ENCODE assay signal across 8 mouse cellular contexts in the genomic region with DNA sequence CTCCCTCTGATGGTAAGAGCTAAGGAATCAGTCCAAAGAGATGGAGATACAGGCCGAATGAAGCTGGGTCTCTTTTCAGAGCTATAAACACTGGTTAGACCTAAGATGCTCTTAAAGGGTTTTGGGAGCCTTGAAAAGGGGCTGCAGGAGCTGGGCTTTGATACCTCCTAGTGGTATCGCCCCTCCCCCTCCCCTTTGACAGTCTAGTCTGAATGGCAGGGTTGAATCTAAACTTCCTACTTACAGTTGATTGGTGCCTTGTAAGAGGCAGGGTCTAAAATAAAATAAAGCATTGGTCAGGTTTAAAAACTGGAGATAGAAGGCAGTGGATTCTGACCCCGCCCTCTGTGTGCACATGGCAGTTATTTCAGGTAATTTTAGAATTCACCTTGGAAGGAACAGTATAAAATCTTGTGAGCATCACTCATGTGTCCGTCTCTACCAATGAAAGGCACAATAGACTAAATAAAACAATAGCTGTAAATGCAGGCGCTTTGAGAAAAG. TPM values are rescaled to one million over a fixed set of nuclear protein-coding genes. Genes with fewer than 3 reads are reported as not detected.
DNase-seq lines count a peak whose midpoint lies in the region; ATAC-seq and TF ChIP-seq lines count a peak whose summit lies in the region.

No protein-coding gene starts in this region.

- peak; percentile 67 for ATAC-seq in hindbrain, embryonic 16.5 days
- peak; percentile 47 for ATAC-seq in liver, embryonic 15.5 days (ENCODE audit: insufficient read depth)

- peak overlapping the region; percentile 94; the same call in 1 of the 2 replicates for H3K27ac ChIP-seq in left cerebral cortex, adult 2 months
- peak overlapping the region; percentile 59; the same call in 1 of the 2 replicates for H3K27ac ChIP-seq in hindbrain, embryonic 16.5 days (ENCODE audit: low read depth, low read length)
- H3K27ac ChIP-seq in liver, embryonic 15.5 days (replicated peaks), result peak overlapping the region; percentile 90
- peak overlapping the region; percentile 24; the same call in 1 of the 2 replicates for H3K27ac ChIP-seq in small intestine, adult 2 months (ENCODE audit: insufficient read depth, low read depth, low read length)

- peak overlapping the region; percentile 61 for H3K4me3 ChIP-seq in left cerebral cortex, adult 2 months
- H3K4me3 ChIP-seq in hindbrain, embryonic 16.5 days (ENCODE audit: low read length), result peak overlapping the region; percentile 51
- peak overlapping the region; percentile 77 for H3K4me3 ChIP-seq in liver, embryonic 15.5 days (replicated peaks)
- H3K4me3 ChIP-seq in small intestine, adult 2 months (ENCODE audit: low read depth, low read length), result peak overlapping the region; percentile 96; the same call in 1 of the 2 replicates

- peak overlapping the region; percentile 83 for H3K4me2 ChIP-seq in hindbrain, embryonic 16.5 days (ENCODE audit: low read length)
- H3K4me2 ChIP-seq in liver, embryonic 15.5 days, result peak overlapping the region; percentile 88

- peaks cover 10% of the 10 kb centered on the region for H3K4me1 ChIP-seq in hindbrain, embryonic 16.5 days (ENCODE audit: control insufficient read depth, insufficient read depth, low read depth, low read length)
- H3K4me1 ChIP-seq in liver, embryonic 15.5 days (replicated peaks), result peaks cover 77% of the 10 kb centered on the region
- peaks cover 14% of the 10 kb centered on the region; the same call in 1 of the 2 replicates for H3K4me1 ChIP-seq in small intestine, adult 2 months (ENCODE audit: control insufficient read depth, insufficient read depth, insufficient read length, low read length)

- H3K9ac ChIP-seq in hindbrain, embryonic 16.5 days (ENCODE audit: low read depth, low read length), result peak overlapping the region; percentile 73
- peak overlapping the region; percentile 84 for H3K9ac ChIP-seq in liver, embryonic 15.5 days

- H3K9me3 ChIP-seq in hindbrain, embryonic 16.5 days (ENCODE audit: control insufficient read depth, low read length), result no peaks in the 10 kb centered on the region
- H3K9me3 ChIP-seq in liver, embryonic 15.5 days (replicated peaks), result no peaks in the 10 kb centered on the region

- TF ChIP-seq POLR2A in small intestine, adult 2 months (IDR thresholded peaks at IDR 0.05; ENCODE audit: low read depth, low read length), result no peak

- WGBS in hindbrain, embryonic 16.5 days, result 11% methylated on average over 5 of the region's 5 CpGs
- WGBS in liver, embryonic 15.5 days (ENCODE audit: insufficient replicate concordance), result 5% methylated on average over 5 of the region's 5 CpGs
- WGBS in small intestine, adult 2 months, result 10% methylated on average over 5 of the region's 5 CpGs

- no peak for TF ChIP-seq CTCF in left cerebral cortex, adult 2 months (IDR thresholded peaks at IDR 0.05)
- no peak for TF ChIP-seq CTCF in small intestine, adult 2 months (IDR thresholded peaks at IDR 0.05; ENCODE audit: extremely low read depth, insufficient read length, insufficient replicate concordance, low read depth, low read length)

- no peaks in the 10 kb centered on the region for H3K36me3 ChIP-seq in hindbrain, embryonic 16.5 days (ENCODE audit: control insufficient read depth, insufficient read depth, low read length)
- H3K36me3 ChIP-seq in liver, embryonic 15.5 days (replicated peaks), result peaks cover 8% of the 10 kb centered on the region; the same call in 1 of the 2 replicates
- peaks cover 14% of the 10 kb centered on the region; the same call in 1 of the 2 replicates for H3K36me3 ChIP-seq in small intestine, adult 2 months (ENCODE audit: control insufficient read depth, insufficient read depth, low read length)

- intact Hi-C loops in left cerebral cortex, adult 2 months (cut with DNase I), result loop anchor here (1.0 kb wide), 1 partner anchor 35 kb away; no protein-coding TSS in a partner anchor
- intact Hi-C loops in gastrocnemius, postnatal 36 days (cut with DNase I), result no loop called here

- no peak for DNase-seq in left cerebral cortex, adult 2 months (ENCODE audit: extremely low spot score in 1 of 2, low spot score in 2 of 2)
- DNase-seq in left cerebral cortex, adult 11 months (ENCODE audit: low spot score), result no peak
- DNase-seq in Muller cell, postnatal 12 days (ENCODE audit: inconsistent ontology term), result peak; percentile 66
- peak; percentile 64 for DNase-seq in embryo, embryonic 9.5 days (ENCODE audit: extremely low spot score)
- DNase-seq in gastrocnemius, postnatal 36 days, result no peak

- H3K27me3 ChIP-seq in hindbrain, embryonic 16.5 days (replicated peaks; ENCODE audit: control insufficient read depth, insufficient read depth, low read length), result no peaks in the 10 kb centered on the region
- H3K27me3 ChIP-seq in liver, embryonic 15.5 days, result no peaks in the 10 kb centered on the region
- H3K27me3 ChIP-seq in small intestine, adult 2 months (ENCODE audit: control insufficient read depth, insufficient read depth, low read length), result no peaks in the 10 kb centered on the region

RNA-seq across cellular contexts. Expression of gene Acsl5, which starts 2.8 kb away (rescaled TPM):
- 10 to 100 TPM; 52.0 to 57.0 TPM for total RNA-seq in left cerebral cortex, adult 2 months (2021)
- polyA plus RNA-seq in hindbrain, embryonic 16.5 days (2015; fragmentation: Nextera tagmentation; extraction: Ambion mirVana), result 19.7 and 20.1 TPM in 2 replicates
- 154 and 157 TPM in 2 replicates for polyA plus RNA-seq in liver, embryonic 15.5 days (2015; fragmentation: Nextera tagmentation; extraction: Ambion mirVana)
- 73.3 and 185 TPM in 2 replicates for polyA plus RNA-seq in small intestine, adult 2 months (2012; rRNA removed)
- total RNA-seq in gastrocnemius, postnatal 36 days (2021), result 1 to 10 TPM; 2.9 to 3.8 TPM

RNA-seq across cellular contexts. Expression of gene Gucy2g, which starts 13.5 kb away (rescaled TPM):
- 1 to 10 TPM; 3.3 to 3.5 TPM for total RNA-seq in left cerebral cortex, adult 2 months (2021)
- polyA plus RNA-seq in hindbrain, embryonic 16.5 days (2015; fragmentation: Nextera tagmentation; extraction: Ambion mirVana), result 0.05 and 0.06 TPM in 2 replicates
- polyA plus RNA-seq in liver, embryonic 15.5 days (2015; fragmentation: Nextera tagmentation; extraction: Ambion mirVana), result not detected in 2 replicates
- 0.03 TPM in 1 of 2 replicates, not detected in the other for polyA plus RNA-seq in small intestine, adult 2 months (2012; rRNA removed)
- total RNA-seq in gastrocnemius, postnatal 36 days (2021), result under 1 TPM; 0.07 to 0.08 TPM

Comparison
In these comparisons a context has a peak if more than half of its experiments do, and no peak if none do; other contexts are left out.
1. DNase-seq: peak in Muller cell, postnatal 12 days (single experiment) and embryo, embryonic 9.5 days (single experiment); none in left cerebral cortex, adult 2 months (0 of 2), left cerebral cortex, adult 11 months (single experiment) and gastrocnemius, postnatal 36 days (0 of 2).
2. H3K27ac ChIP-seq: peak in every context shown above with its lines; median percentile 94 in left cerebral cortex, adult 2 months; 90 in liver, embryonic 15.5 days; 59 in hindbrain, embryonic 16.5 days; 24 in small intestine, adult 2 months.
3. Peak in every context shown above with its lines, with median percentiles within 50 percentile points of each other: H3K4me3 ChIP-seq.